35 mouse cellular contexts compared by ENCODE assay signal in the genomic region with DNA sequence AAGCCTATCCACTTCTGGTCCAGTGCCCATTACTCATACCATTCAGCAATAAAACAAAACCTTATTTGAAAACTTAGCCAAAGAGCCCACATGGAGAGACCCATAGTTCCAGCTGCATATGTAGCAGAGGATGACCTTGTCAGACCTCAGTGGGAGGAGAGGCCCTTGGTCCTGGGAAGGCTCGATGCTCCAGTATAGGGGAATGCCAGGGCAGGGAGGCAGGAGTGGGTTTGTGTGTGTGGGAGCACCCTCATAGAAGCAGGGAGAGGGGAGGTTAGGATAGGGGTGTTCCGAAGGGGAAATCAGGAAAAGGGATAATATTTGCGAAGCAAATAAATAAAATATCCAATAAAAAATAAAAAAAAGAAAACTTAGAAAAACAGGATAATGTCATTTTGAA.
"Had no signal": no experiment of that assay in that cellular context is flagged by ENCODE, and none has a peak within 500 bp of the region (broad histone marks: within the 10 kb centered on the region; RNA-seq: fewer than 3 reads in every experiment).

No protein-coding gene starts in this region.

- H3K27me3 ChIP-seq: heart, embryonic 12.5 days; heart, embryonic 13.5 days; heart, embryonic 15.5 days; hindbrain, embryonic 12.5 days; hindbrain, embryonic 13.5 days; hindbrain, embryonic 15.5 days; intestine, embryonic 15.5 days; kidney, embryonic 15.5 days had no signal

- DNase-seq: heart, postnatal 10 days; heart, postnatal 14 days; heart, postnatal 36 days; heart, postnatal 4 days; kidney, adult 11 months; kidney, adult 18-20 months; kidney, adult 2 months; kidney, adult 8-10 months; kidney, adult 9 months; kidney, postnatal 10 days; kidney, postnatal 14 days; kidney, postnatal 25 days; kidney, postnatal 36 days; kidney, postnatal 4 days; layer of hippocampus, adult 9-11 months; layer of hippocampus, postnatal 36 days had no signal

- H3K36me3 ChIP-seq: heart, embryonic 10.5 days; heart, embryonic 12.5 days; heart, embryonic 13.5 days; heart, embryonic 15.5 days; hindbrain, embryonic 10.5 days; hindbrain, embryonic 12.5 days; hindbrain, embryonic 13.5 days; hindbrain, embryonic 15.5 days; intestine, embryonic 15.5 days; kidney, embryonic 15.5 days had no signal

- H3K4me1 ChIP-seq: heart, embryonic 10.5 days; heart, embryonic 12.5 days; heart, embryonic 13.5 days; hindbrain, embryonic 10.5 days; hindbrain, embryonic 12.5 days; hindbrain, embryonic 13.5 days; hindbrain, embryonic 15.5 days; intestine, embryonic 15.5 days; kidney, embryonic 15.5 days had no signal

- H3K4me2 ChIP-seq: heart, embryonic 11.5 days; heart, embryonic 12.5 days; heart, embryonic 13.5 days; heart, embryonic 15.5 days; hindbrain, embryonic 12.5 days; hindbrain, embryonic 13.5 days; hindbrain, embryonic 14.5 days; hindbrain, embryonic 15.5 days; intestine, embryonic 15.5 days; kidney, embryonic 15.5 days had no signal

- H3K9me3 ChIP-seq: heart, embryonic 10.5 days; heart, embryonic 12.5 days; heart, embryonic 13.5 days; heart, embryonic 15.5 days; hindbrain, embryonic 10.5 days; hindbrain, embryonic 12.5 days; hindbrain, embryonic 13.5 days; hindbrain, embryonic 15.5 days; intestine, embryonic 15.5 days; kidney, embryonic 15.5 days had no signal

- H3K4me3 ChIP-seq: heart, embryonic 10.5 days; heart, embryonic 12.5 days; heart, embryonic 13.5 days; heart, embryonic 15.5 days; hindbrain, embryonic 10.5 days; hindbrain, embryonic 12.5 days; hindbrain, embryonic 13.5 days; hindbrain, embryonic 15.5 days; intestine, embryonic 15.5 days; kidney, embryonic 15.5 days; layer of hippocampus, adult 2 months had no signal

- ATAC-seq: hindbrain, embryonic 16.5 days; hindbrain, postnatal 0 days; inflammation-experienced regulatory T-cells, adult 6 months; intestine, embryonic 15.5 days; intestine, embryonic 16.5 days; intestine, postnatal 0 days had no signal

- H3K27ac ChIP-seq: heart, embryonic 10.5 days; heart, embryonic 13.5 days; heart, embryonic 15.5 days; hindbrain, embryonic 10.5 days; hindbrain, embryonic 12.5 days; hindbrain, embryonic 13.5 days; hindbrain, embryonic 14.5 days; hindbrain, embryonic 15.5 days; hindbrain, postnatal 0 days; intestine, embryonic 15.5 days; kidney, embryonic 15.5 days; kidney, postnatal 0 days; layer of hippocampus, adult 2 months had no signal

- H3K9ac ChIP-seq: heart, embryonic 12.5 days; heart, embryonic 13.5 days; heart, embryonic 15.5 days; hindbrain, embryonic 12.5 days; hindbrain, embryonic 13.5 days; hindbrain, embryonic 14.5 days; hindbrain, embryonic 15.5 days; intestine, embryonic 15.5 days; kidney, embryonic 15.5 days had no signal
